Mouse (Mus musculus): ENCODE data around the gene Rnf26. TPM values are rescaled to one million over a fixed set of nuclear protein-coding genes. Genes with fewer than 3 reads are reported as not detected.

Rnf26 gene
- polyA plus RNA-seq (2017; shearing (Covaris generic)) = 1 to 10 TPM; 4.9 to 5.0 TPM

GRCm38 (mm10) chr9:44113105-44113789 is at the start of gene Rnf26, which contains the start of gene Gm49380:
Gene Rnf26 (minus strand): TSS chr9:44113517.
Gene Gm49380 (minus strand): TSS chr9:44113500.
- peak; percentile 99 for ATAC-seq

- no peak for ATAC-seq
These were observed 46.6 kb upstream of the Rnf26 start for GRCm38 (mm10) chr9:44159886-44160285.

DNA sequence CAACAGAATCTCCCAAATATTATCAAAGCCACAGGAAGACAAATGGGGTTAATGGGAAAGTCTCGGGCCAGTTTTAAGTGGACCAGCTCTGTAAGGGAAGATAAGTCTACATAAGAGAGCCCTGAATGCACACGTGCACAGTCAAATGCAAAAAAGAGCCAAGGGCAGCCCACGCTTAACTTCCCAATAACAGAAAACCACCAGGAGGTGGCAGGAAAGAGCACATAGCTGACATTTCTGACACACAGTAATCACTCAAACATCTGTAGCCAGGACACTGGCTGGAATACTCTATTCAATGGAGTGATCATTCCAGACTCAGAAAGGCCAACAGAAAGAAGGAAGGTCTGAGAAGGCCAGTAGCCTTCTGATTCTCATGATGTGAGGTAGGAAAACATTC is 34.0 kb upstream of the Rnf26 start:
- ATAC-seq = peak; percentile 45

DNA sequence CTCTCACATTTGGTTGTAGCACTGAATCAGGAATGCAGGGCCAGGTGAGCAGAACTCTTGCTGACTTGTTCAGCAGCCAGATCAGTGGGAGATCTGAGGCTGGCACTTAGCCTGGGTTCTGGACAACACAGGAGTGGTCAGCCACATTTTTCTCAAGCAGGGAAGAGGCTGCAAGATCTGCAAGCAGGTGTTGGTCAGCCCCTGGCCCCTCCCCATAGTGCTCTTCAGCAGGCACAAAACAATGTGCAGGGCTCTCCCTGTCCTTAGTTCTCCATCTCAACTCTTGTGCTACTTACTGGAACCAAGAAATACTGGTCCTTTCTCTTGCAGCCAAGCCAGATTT is 31.4 kb upstream of the Rnf26 start:
- ATAC-seq = no peak

DNA sequence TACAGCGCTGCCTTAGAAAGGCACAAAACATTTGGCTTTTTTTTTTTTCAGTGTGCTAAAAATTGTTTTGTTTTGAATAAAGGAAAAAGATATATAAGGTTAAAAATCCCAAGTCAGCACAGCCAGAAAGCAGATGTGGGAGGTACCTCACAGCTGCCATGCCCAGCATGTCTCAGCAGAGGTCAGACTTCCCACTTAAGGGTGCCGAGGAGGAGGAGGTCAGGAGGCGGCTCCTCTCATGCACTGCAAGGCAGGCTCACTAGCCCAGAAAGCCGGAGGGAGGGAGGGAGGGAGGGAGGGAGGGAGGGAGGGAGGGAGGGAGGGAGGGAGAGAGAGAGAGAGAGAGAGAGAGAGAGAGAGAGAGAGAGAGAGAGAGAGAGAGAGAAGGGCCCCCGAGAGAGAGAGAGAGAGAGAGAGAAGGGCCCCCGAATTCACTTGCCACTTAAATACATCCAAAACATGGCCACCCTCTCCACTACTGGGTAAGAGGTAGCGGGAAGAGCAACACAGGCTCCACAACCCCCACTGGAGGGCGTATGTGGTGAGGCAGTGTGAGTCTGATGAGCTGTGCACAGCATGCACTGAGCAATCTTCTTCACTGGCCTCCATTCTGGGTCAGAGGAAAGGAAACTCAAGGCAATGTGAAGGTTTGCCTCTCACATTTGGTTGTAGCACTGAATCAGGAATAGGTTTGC is 30.9 kb upstream of the Rnf26 start:
- no peak for ATAC-seq

- ATAC-seq = no peak
These were observed 30.1 kb upstream of the Rnf26 start for GRCm38 (mm10) chr9:44143421-44143820.

DNA sequence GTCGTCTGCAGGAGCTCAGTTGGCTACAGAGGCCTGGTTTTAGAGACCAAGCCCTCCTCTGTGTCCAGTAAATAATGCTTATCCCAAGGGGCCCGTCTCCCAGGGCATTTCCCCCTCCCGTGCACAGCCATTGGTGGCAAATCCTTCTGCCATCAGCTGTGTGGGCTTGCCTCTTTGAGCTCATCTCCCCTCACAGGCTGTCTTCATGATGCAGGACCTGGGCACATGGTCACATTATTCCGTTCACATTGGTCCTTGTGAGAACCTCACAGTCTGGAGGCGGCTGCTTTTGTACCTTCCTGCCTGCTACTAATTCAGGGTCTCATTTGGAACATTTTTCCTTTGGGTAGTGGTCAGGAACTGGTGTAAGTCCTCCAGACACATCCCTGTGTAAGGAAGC is 28.6 kb upstream of the Rnf26 start:
- no peak for ATAC-seq

DNA sequence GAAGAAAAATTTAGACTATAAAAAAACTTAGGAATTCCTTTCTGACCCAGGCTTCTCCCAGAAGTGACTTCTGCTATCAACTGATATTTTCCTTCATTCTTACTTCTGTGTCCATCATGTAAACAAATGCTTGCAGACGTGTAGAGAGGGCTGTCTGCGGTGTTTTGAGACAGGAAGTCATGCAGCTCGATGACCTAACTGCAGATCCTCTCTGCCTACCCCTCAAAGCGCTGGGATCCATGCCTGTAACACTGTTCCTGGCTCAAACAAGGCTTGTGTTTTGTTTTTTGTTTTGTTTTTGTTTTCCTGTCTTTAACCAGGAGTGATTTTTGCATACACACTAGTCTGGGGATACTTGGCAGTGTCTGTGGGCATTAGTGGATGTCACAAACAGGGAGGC is 24.5 kb upstream of the Rnf26 start:
- ATAC-seq = no peak

GRCm38 (mm10) chr9:44135731-44136411 is 22.6 kb upstream of the Rnf26 start:
- no peak for ATAC-seq

- peak; percentile 19 for ATAC-seq
These were observed 21.8 kb upstream of the Rnf26 start for GRCm38 (mm10) chr9:44134851-44135730.

GRCm38 (mm10) chr9:44134101-44134850 is 21.0 kb upstream of the Rnf26 start, which contains the start of gene Mcam:
Gene Mcam (plus strand): TSS chr9:44134469.
- ATAC-seq = no peak

GRCm38 (mm10) chr9:44133287-44133686 is 20.0 kb upstream of the Rnf26 start:
- ATAC-seq = no peak

- ATAC-seq = no peak
These were observed 18.9 kb upstream of the Rnf26 start for GRCm38 (mm10) chr9:44132200-44132599.

- ATAC-seq = no peak
These were observed 17.9 kb upstream of the Rnf26 start for GRCm38 (mm10) chr9:44131276-44131590.

DNA sequence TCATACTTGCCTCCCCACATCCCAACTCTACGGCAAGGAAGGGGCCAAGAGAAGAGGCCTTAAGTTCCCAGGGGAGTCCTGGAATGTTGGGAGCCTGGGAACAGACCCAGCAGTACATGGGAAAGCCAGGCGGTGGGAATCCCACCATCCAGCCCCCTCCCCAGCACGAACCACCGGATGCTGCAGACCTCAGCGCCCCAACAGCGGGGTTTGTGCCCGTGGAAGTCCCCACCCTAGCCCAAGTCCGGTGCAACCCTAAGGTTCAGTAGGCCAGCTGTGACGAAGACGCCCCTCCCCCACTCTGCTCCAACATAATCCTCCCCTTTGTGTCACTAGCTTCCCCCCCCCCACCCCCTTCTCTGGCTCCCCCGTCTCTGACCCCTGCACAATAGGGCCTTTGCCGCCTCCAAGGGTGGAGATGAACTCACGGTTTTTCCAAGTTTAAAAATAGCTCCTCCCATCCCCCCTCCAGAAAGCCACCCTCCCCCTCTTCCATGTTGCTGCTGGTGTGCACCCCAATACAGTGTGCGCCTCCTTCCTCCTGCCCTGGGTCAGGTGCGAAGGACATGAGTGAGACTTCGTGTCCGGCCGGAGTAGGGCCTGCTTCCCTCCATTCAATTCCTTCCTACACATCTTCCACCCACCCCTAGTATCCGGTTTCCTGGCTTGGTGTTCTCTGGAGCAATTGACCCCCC is 17.4 kb upstream of the Rnf26 start:
- ATAC-seq = peak; percentile 14

- peak; percentile 91 for ATAC-seq
These were observed 16.7 kb upstream of the Rnf26 start for GRCm38 (mm10) chr9:44130034-44130433.

DNA sequence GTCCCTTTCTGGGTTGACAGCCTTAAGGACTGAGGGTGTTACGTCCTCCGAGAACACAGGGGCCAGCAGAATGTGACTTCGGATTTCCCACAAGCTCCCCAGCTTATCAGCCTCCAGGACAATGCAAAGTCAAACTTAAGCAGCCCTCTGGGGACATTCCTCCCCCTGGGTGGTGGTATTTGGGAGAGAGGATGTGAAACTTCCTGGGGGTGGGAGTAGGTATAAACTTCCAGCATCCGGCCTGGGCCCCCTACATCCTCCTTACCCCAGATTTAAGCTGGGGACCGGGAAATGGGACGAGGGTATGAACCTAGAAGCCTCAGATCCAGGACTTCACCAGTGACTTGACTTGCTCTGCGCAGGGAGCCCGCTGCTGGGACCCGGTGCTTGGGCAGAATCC is 16.3 kb upstream of the Rnf26 start:
- no peak for ATAC-seq

DNA sequence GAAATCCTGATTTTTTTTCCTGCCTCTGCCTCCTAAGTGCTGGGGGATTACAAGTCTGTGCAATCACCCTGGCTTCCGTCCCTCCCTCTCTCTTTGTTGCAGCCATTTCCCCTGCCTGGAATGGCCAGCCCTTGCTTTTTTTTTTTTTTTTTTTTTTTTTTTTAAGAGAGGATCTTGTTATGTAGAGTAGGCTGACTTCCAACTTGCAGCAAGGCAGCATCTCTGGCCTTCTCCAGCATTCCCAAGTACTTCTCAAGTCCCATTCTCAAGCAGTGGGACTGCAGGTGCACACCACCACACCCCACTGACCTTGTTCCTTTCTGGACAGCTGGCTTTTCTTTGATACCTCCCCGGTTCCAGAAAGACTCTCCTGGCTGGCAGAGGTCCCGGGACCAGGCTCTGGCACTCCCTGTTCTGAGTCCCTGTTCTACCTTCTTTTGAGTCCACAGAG is 14.1 kb upstream of the Rnf26 start:
- no peak for ATAC-seq

DNA sequence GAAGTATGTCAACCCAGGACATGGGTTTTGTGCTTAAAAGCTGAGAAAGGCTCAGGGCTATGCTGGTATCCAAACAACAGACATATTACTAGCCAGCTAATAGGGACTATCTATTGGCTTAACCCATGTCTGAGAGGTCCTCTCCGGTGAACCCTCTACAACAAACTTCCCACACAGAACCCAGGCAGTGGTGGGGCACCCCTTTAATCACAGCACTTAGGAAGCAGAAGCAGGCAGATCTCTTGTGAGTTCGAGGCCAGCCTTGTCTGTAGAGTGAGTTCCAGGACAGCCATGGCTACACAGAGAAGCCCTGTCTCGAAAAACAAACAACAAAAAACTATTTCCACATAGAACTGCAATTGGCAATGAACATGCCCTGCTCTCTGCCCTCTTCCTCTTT is 13.4 kb upstream of the Rnf26 start:
- no peak for ATAC-seq

DNA sequence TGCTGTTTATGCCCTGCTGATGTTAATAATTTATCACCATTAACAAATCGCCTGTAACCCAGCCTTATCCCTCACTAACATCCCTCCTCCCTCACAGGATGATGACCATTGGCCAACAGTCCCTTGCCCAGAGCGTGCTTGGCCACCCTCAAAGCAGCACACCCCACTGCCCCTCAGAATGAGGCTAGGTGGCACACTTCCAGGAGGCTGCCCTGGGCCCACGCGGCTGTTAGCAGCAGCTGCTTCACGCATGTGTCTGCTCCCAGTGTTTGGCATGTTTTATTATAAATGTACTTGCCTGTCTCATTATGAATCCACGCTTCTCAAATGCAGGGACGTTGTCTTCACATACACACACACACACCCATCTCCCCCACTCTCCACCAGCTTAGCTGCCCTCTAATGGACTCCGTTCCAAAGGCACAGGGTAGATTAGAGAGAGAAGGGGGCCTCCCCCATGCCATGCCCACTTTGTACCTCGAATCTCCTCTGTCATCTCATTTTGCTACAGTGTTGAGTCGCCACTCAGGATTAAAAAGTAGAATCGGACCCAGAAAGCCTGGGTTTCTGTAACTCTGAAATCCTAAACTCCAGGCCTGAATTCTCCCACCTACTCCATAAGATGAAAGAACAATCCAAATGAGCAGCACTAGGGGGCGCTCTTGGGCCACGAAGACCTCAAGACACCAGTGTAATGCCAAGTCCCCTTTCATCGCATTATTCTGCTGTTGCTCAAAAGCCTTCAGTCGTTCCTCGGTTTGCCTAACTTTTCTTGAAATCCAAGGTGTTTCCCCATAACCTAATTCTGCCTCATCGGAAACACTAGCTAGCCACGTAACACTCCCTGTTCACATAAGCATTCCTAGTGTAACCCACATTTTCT is 12.5 kb upstream of the Rnf26 start:
- ATAC-seq = peak; percentile 46

Data from CD4-positive, CD25-positive, alpha-beta regulatory T cell, adult 4 months (primary cell).